Mouse (Mus musculus): ENCODE measurements around the gene Foxp4.

DNA sequence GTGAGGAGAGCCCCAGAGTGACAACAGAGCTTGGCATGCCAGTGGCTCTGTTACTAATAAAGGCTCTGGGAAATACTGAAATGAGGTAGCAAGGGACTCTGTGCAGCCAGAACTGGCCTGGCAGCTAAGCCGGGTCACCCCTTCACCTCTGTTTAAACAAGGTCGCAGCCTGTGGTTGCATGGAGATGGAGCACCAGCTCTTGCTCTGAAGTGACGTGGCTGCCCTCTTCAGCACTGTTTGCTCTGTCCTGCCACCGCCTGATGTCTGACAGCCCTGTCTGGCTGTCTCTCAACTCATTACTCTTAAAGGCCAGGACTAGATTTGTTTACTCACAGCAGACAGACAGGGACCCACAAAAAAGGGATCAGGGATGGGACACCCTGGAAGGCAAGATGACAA, 25.3 kb downstream of the Foxp4 start:
- TF ChIP-seq CTCF (IDR thresholded peaks at IDR 0.05; ENCODE audit: low read depth, low read length) (no peak), POLR2AphosphoS5 (IDR thresholded peaks at IDR 0.05; ENCODE audit: insufficient replicate concordance, low read depth, low read length) (no peak), GATA1 (IDR thresholded peaks at IDR 0.05; ENCODE audit: borderline replicate concordance, low read length) (no peak), TAL1 (conservative IDR thresholded peaks at IDR 0.05; ENCODE audit: low read depth, low read length) (no peak)
